Mouse (Mus musculus) stomach, postnatal 0 days (tissue): Measurements from ENCODE around the gene Tnp1.

ENCODE experiments used
- CTCF ChIP-seq: IDR thresholded peaks from 2 replicates; pipeline ENCODE4 v1.5.1; 2016; ENCODE audit warnings: antibody characterized with exemption, low read depth, mild to moderate bottlenecking, moderate library complexity
- EP300 ChIP-seq: optimal IDR thresholded peaks from 2 replicates; pipeline ENCODE3; 2016; ENCODE audit warnings: antibody characterized with exemption

DNA sequence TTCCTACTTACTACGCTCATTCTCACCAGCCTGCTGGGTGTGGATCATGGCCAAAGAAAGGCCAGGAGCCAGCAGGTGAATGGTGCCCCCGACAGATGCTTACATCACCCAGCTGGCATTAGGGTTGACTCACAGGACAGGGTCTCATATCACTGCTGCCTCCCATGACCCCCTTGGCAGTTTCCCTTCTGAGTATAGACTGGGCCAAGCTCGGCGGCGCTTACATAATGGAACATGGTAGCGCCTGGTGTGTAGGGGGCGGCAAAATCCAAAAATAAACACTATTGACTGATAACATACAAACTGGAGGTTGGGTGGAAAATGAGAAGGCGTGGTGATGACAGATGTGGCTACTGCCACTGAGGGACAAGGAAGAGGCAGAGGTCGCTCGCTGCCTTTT lies 28.0 kb upstream of the Tnp1 start:
- TF ChIP-seq CTCF = no peak
- TF ChIP-seq EP300 = no peak
